Mouse (Mus musculus) liver, postnatal 0 days (tissue): ENCODE data around the gene Elmo2.

Source experiments
- CTCF ChIP-seq: sonication (generic); IDR thresholded peaks from 2 replicates; pipeline ENCODE4 v1.5.1; 2016; ENCODE audit warnings: antibody characterized with exemption, low read depth
- EP300 ChIP-seq: IDR thresholded peaks from 2 replicates; pipeline ENCODE4 v1.6.1; 2016; ENCODE audit warnings: antibody characterized with exemption, low read depth, mild to moderate bottlenecking

DNA sequence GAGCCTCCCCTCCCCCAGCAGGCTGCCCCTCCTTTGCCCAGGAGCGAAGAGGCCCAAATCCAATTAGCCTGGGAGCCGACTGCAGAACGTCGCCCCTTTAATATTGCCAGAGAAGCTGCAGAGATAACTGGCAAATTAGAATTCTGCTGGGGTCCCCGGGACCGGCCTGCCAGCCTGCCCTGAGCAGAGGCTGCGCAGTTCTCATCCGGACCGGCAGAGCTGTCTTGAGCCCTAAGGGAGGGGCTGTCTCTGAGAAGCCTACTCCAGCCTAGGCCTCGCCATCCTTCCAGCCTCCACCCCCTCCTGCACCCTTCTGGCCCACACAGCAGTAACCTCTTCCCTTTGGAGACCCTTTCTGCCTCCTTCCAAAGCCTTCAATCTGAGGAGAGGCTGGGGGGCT lies 72.4 kb downstream of the Elmo2 start:
- TF ChIP-seq EP300: no peak
- TF ChIP-seq CTCF: no peak
